Mouse (Mus musculus) c-Kit-positive CD71-positive TER-119-positive erythroid progenitor cells, embryonic 14.5 days (primary cell): Measurements from ENCODE around the gene Lrch1.

Experiments used
- DNase-seq: peaks from one replicate; pipeline ENCODE4 v3.0.0-alpha.2; 2013; ENCODE audit warnings: low spot score

The Lrch1 gene

DNA sequence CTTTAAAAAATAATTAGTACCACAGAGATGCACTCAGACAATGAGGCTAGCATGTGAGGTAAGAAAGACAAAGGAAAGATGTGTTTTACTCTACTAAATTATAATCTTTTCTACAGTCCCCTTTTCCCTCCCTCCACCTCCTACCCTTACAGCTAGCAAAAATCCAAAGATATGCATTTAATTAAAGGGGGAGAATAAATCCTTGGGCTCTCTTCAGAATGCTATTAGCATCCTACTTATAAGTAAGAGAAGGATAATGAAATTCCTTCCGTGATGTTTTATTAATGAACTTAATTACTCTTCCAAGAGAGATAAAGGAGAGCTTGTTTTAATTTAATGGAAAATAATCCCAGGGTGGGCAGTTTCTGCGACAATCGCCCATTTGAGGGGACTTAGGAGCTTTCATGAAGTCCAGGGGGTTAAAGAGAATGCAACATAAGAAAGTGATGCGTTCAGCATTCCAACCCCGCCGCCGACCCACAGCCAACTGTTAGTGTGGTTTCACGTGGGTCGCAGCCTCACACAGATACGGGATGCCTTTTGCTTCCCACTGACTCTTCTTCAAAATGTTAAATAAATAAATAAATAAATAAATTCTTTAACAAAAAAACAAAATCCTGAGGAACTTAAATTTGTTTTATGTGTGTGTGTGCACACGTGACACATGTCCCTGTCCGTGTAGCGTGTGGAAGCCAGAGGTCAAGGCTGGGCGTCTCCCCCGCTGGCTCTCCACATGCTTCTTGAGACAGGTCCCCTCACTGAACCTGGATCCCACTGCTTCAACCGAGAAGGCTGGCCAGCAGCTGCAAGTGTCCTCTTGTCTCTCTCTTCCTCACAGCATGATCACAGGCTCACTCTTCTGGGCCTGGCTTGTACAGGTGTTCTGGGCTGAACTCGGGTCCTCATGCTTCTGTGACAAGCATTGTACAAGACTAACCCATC is 132.6 kb downstream of the Lrch1 start:
- no peak for DNase-seq

DNA sequence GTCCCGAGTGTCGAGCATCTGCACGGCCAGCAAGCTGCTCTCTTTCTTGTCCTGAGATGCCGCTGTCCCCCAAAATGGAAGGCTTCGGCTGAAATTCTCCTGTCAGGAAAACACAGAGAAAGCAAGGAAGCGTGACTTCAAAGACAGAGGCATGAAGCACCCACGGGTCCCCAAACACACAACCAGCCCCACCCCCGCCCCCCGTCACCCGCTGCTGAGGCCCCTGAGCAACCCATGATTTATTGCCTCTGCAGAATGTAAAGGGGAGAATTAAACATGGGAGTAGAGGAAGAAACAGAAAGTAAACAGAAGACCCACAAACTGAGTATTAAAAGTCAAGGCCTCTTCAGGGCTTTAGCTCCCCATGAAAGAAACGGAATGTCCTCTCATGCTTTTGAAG is 136.1 kb downstream of the Lrch1 start:
- no peak for DNase-seq

- no peak for DNase-seq
Observed at GRCm38 (mm10) chr14:74801961-74802360, 145.7 kb downstream of the Lrch1 start.

GRCm38 (mm10) chr14:74798063-74798890 is 149.4 kb downstream of the Lrch1 start:
- DNase-seq, result no peak

DNA sequence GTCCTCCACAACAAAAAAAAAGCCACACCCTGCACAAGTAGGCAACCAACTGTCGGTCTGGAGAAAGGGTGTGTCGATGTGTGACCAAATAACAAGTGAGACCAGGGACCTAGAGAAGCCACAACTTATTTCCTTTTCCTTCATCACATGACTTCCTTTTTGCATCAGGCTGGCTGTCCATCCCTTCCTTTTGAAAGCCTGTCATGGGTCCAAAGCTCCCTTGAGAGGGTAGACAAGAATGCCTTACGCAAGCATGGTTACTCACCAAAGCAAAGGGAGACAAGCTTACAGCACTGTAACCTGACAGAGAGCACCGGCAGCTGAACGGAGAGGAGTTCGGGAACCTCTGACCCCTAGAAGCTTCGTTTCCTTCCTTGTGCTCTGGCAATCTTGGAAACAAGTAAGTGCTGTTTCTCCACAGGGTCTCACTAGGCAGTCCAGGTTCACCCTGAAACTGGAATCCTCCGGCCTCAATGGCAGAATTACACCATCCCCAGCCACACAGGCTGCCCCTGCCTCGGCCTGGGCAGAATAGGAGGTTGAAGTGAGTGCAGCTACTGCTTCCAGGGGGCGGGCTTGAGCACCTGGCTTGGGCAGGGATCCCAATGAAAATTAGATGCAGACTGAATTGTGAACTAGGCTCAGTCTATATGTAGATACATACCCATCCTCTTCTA is 150.2 kb downstream of the Lrch1 start:
- DNase-seq, result no peak

DNA sequence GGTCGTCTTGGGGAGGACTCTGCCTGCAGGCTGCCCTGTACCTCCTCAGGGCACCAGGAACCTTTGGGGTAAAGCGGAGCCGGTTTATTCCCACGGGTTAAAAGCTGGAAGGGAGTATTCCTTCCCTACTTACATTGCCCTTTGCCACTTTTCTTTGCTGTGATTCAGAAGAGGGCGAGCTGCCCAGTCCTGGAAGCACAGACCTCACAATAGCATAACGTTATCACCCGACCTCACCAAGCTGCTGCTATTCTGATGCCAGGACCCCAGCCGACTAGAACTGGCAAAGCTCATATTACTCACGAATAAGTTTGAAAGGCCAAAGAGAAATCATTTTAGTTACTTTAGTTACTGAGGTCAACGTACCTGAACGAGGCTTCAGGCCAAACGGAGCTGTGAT is 152.7 kb downstream of the Lrch1 start:
- no peak for DNase-seq

- no peak for DNase-seq
Observed at GRCm38 (mm10) chr14:74792793-74793192, 154.9 kb downstream of the Lrch1 start.

GRCm38 (mm10) chr14:74790535-74790934 is 157.1 kb downstream of the Lrch1 start:
- DNase-seq, result no peak

DNA sequence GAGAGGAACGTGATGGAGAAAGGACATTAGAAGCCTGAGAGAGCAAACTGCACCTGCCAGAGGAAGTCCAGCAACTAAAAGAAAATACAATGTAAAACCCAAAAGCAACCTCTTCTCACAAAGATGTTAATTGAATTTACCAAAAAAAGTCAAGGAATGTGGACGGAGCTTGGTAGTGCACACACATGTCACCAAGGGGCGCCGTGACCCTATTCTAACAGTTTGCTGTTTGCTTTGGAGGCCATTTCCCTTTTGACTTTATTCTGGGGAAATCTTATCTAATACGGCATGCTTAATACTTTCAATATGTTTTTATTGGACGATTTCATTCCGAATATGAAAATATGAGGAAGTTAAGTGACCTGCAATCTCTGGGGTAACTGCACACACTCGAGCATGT is 158.9 kb downstream of the Lrch1 start:
- no peak for DNase-seq

- DNase-seq, result no peak
Observed at GRCm38 (mm10) chr14:74787717-74788116, 160.0 kb downstream of the Lrch1 start.

DNA sequence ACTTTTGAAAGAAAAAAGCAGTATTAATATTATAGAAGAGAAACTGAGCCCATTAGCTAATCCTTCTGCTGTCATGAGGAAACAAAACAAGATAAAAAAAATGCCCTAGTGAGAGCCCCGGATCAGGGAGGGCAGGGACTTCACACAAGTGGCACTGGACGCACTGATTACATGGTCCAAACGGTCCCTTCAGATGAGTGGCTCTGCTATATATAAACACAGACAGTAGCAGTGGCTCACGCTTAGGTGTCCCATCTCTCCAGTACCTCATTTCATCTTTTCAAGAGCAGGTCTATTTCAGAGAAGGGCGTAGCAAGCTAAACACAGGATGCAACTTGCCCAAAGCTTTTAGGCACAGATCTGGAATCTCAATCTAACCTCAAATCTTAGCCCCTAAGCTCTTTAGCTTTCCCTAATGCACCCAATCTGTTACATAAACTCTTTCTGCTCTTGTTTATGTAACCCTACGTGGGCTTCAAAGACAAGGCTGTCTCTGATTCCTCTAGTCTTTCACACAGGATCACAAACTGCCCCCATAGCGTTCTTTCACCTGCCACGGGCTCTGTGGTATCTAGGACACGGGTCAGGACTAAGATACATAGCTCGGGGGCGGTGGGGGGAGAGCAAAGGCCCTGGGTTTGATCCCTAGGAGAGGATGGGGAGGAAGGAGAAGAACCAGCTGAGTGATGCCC is 163.3 kb downstream of the Lrch1 start:
- no peak for DNase-seq

DNA sequence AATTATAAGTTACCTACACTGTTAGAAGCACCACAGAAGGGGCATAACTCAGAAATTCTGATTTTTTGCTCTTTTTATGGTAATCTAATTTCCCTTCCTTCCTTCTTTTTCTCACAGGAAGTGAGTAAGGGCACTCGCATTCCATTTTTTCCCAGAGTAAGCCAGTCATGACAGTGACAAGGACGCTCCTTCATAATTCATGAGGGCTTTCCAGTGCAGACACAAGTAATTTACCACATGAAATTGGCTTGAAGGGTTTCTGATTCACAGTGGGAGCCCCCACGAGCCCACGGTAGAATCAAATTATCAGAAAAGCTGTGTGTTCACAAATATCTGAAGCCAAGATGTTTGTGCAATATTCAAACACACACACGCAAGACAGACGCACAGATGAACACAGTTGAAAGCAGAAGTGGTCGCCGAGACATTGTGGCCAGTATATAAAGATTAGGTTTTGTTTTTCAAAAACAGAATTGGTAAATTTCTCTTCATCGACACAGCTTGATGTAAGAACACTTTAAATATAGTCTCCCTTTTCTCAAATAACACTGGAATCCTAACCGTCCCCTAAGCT is 173.5 kb downstream of the Lrch1 start:
- DNase-seq, result no peak

GRCm38 (mm10) chr14:74767892-74768291 is 179.8 kb downstream of the Lrch1 start:
- DNase-seq, result no peak

DNA sequence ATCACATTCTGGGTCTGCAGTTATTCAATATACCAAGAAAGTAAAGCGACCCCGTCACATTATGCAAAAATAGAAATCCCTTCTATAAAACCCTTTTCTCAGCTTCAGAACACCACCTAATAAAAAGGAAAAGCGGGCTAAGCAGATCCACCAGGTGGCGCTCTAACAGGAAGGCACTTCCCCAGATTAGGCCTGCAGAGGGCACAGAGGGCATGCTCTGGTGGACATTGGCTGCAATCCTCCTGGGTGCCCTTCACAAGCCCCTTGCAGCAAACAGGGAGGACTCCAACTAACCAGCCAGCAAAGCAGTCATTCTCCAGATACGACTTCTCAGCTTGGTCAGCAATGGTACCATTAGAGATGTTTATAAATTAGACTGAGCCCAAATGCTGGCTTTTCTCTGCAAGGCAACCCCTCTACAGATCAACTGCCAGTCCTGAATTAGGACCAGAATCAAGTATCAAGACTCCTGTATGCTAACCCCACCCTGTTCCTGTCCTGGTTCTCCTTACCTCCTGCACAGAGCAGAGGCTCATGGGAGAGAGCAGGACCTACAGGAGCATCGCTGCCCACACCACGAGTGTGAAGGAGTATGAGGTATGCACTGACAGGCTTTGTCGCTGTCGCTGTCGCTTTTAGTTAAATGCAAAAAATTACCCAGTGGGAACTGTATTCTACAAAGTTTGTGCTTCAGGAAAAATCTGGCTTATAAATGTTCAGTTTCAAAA is 183.3 kb downstream of the Lrch1 start:
- DNase-seq, result peak; percentile 74

- no peak for DNase-seq
Observed at GRCm38 (mm10) chr14:74736850-74737249, 210.8 kb downstream of the Lrch1 start.

DNA sequence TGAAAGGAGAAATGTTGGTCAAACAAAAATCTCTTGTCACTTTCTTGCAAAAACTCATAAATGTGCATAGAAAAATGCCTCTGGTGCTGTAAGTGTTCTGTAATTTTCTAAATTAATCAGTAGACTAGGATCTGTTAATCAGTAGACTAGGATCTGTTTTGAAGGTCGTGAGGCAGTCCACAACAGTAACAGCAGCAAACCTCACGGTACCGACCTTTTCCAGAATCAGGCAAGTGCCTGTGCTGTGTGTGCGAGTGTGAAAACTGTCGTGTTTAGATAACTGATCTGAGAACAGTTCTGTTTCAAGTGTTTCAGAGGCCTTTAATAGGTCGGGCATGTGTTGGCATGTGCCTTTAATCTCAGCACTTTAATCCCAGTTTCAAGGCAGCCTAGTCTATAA is 212.2 kb downstream of the Lrch1 start:
- no peak for DNase-seq

DNA sequence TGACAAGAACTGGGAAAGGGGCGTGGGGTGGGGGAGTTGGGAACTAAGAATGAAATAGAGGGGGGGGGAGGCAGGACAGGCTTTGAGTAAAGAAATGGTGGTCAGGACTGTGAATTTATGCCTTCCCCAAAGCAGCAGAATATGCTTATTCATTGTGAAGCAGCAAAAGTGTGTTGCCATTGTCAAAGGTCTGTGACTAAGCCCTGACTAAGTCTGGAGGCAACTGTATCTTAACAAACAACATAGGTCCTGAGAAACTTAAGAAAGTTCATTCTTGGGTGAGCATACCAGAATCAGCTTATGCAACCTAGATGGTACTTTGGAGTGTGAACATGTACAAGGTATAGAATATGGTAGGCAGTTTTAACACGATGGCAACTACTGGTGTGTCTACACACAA is 214.3 kb downstream of the Lrch1 start:
- DNase-seq, result peak; percentile 47

DNA sequence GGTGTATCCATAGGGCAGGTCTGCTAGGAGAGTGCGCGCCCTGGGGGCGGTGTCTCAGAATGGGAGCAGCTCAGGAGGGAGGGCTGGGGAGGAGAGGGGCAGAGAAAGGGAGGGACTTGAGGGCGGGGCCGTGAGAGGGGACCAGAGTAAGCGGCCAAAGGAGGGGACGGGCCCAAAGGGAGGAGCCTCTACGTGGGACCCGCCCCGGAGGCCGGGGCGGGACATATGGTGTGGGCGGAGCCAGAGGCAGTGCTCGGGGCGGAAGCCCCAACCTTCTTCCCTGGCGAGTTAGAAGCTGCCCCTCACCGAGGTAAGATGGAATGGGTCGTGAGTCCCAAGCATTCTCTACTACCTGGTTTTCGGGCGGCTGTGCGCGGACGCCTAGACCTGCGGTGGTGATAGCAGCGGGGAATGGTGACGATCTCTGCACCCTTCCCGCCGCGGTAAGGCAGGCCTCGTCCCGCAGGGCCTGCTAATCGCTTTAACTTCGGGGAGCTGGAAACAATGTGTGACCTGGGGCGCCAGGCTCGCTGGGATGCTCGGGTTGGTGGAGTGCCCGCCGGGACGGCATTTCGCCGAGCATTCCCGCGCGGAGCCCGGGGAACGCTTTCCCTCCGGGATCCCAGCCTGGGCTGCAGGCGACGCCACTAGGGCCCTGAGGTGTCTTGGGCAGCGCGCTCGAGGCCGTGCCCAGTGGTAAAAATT is 215.4 kb downstream of the Lrch1 start, which contains the start of gene Esd:
TSS of gene Esd (plus strand) at position 219 of the 705 bp plus-strand sequence.
- peak; percentile 91 for DNase-seq

DNA sequence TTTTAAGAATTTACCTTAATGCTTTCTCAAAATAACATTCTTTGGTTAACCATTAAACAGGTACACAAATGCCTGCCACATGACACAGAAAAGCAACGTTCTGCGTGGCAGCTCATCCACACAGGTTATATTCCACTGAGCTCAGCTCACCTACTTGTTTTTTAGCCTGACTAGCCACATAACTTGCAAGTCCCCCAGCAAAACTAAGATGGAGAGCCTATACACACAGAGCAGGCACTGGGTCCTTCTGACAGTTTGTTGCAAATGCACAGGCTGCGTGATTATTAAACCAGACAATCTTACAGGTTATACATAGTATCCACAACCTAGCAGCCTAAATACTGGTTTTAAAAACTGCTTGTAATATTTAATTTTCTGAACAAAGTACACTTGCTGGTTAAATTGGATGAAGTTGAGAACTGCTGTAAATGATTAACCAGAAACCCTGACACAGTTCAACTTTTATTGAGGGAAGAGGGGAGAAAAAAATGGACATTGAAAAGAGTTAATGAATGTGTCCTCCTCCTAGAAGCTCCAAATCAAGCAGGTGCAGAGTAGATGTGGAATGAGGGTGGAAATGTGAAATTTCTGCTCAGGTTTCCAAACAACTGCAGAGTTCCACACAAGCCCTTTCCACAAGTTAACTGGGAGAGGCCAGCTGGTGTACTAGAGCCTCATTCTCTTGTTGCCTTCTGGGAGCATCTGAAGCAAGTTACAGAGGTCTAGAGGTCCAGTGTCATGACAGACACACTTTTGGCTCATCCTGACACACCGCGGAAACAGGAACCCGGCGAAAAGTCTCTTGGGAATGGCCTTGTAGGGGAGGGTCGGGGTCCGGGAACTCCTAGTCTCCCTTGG is 216.2 kb downstream of the Lrch1 start:
- no peak for DNase-seq
